Mouse (Mus musculus) testis, adult 2 months (tissue): ENCODE measurements at regions not wholly inside any gene's neighbourhood (a gene's known extent, or its start where the extent isn't known, plus 50 kb on each side); places are given as distances from the start of the nearest gene placed in this dataset.
A peak's percentile ranks its signal among the peaks of the same experiment; 100 is the strongest.

Experiments
- H3K27ac ChIP-seq: fragments of 200-500 bp; 2 replicates; pipeline ENCODE4 v1.5.1; 2012; ENCODE audit warnings: low read depth, low read length; ENCODE audit not compliant: control insufficient read depth, insufficient read depth
- H3K27me3 ChIP-seq: fragments of 200-500 bp; 2 replicates; pipeline ENCODE4 v1.6.1; 2012; ENCODE audit warnings: mild to moderate bottlenecking, low read length, moderate library complexity; ENCODE audit not compliant: control insufficient read depth, insufficient read depth
- H3K36me3 ChIP-seq: fragments of 200-500 bp; 2 replicates; pipeline ENCODE4 v1.6.1; 2012; ENCODE audit warnings: mild to moderate bottlenecking, low read length; ENCODE audit not compliant: control insufficient read depth, insufficient read depth
- H3K4me1 ChIP-seq: fragments of 200-500 bp; 2 replicates; pipeline ENCODE4 v1.6.1; 2012; ENCODE audit warnings: low read length; ENCODE audit not compliant: control insufficient read depth, insufficient read depth
- H3K4me3 ChIP-seq: fragments of 200-500 bp; 2 replicates; pipeline ENCODE4 v1.5.1; 2012; ENCODE audit warnings: low read depth, mild to moderate bottlenecking, low read length, moderate library complexity, mixed read lengths; ENCODE audit not compliant: control insufficient read depth
- CTCF ChIP-seq: fragments of 200-500 bp; IDR thresholded peaks from 2 replicates; pipeline ENCODE4 v1.5.1; 2012; ENCODE audit warnings: low read depth, mild to moderate bottlenecking, inconsistent platforms, low read length, moderate library complexity; ENCODE audit not compliant: control insufficient read depth, insufficient read depth, insufficient replicate concordance
- POLR2A ChIP-seq: fragments of 200-500 bp; IDR thresholded peaks from 2 replicates; pipeline ENCODE4 v1.6.1; 2012; ENCODE audit warnings: low read depth, mild to moderate bottlenecking, inconsistent platforms, low read length, moderate library complexity; ENCODE audit not compliant: control insufficient read depth

DNA sequence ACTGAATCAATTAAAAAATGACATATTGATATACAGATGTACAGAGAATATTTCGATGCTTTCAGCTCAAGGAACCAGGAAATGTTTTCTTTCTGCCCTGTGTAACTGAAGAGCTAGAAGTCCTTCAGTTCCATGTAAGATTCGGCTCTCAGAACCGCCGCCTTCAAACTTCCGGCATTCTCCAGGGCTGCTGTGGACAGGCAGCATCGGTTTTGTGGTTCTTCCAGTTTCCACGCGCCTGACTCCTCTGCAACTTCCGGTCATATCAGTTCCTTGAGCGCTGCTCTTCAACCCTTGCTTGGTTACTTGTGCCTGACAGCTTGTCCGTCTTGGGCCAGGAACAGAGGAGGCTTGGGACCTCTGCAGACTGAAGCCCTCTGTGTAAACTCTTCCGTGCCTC lies 53.0 kb upstream of the Cep78 start:
- no peak for TF ChIP-seq CTCF
- TF ChIP-seq POLR2A, result no peak
- Histone ChIP-seq H3K36me3 (no peaks in the 10 kb centered on the region), H3K27me3 (no peaks in the 10 kb centered on the region), H3K4me1 (peaks cover 10% of the 10 kb centered on the region), H3K4me3 (peak overlapping the region; percentile 71), H3K27ac (no peak overlapping the region)
